Mouse (Mus musculus): ENCODE data around the gene Gcc1.

DNA sequence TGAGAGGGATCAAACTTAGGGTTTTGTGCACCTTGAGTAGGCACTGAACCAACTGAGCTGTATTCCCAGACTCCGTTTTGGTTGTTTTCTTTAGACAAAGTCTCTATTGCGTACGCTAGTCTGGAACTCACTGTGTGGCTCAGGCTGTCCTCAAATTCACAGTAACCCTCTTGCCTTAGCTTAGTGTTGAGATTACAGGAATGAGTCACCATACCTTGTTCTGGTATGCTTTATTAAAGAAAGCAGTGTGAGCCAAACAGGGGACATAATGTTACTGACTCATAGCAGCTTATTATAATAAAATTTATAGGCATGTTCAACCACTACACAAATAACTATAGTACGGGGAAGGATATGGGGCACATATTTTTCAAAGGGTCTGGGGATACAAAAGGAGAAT lies 46.0 kb upstream of the Gcc1 start:
- TF ChIP-seq CTCF (conservative IDR thresholded peaks at IDR 0.05; ENCODE audit: low read length) (no peak), NANOG (IDR thresholded peaks at IDR 0.05; ENCODE audit: borderline replicate concordance, low read length) (no peak)

Measured in E14TG2a.4 (cell line).